Mouse (Mus musculus) yolk sac, embryonic 10.5 days (tissue): ENCODE results near the gene Baz2b.

Experiments
- DNase-seq: peaks from one replicate; pipeline ENCODE4 v3.0.0-alpha.2; 2017; ENCODE audit warnings: low spot score

The Baz2b gene

GRCm38 (mm10) chr2:60132269-60133042, 77.2 kb downstream of the Baz2b start:
- DNase-seq, result no peak

GRCm38 (mm10) chr2:60128631-60129030, 81.0 kb downstream of the Baz2b start:
- DNase-seq, result no peak

GRCm38 (mm10) chr2:60126831-60127230, 82.8 kb downstream of the Baz2b start:
- no peak for DNase-seq

- no peak for DNase-seq
Observed at GRCm38 (mm10) chr2:60126292-60126691, 83.3 kb downstream of the Baz2b start.

- peak; percentile 80 for DNase-seq
Observed at GRCm38 (mm10) chr2:60125049-60126004, 84.3 kb downstream of the Baz2b start.

- peak; percentile 71 for DNase-seq
Observed at GRCm38 (mm10) chr2:60124648-60125048, 85.0 kb downstream of the Baz2b start.

GRCm38 (mm10) chr2:60123911-60124647, 85.6 kb downstream of the Baz2b start:
- DNase-seq, result no peak

- no peak for DNase-seq
Observed at GRCm38 (mm10) chr2:60123061-60123874, 86.4 kb downstream of the Baz2b start.

- DNase-seq, result no peak
Observed at GRCm38 (mm10) chr2:60122188-60122587, 87.5 kb downstream of the Baz2b start.

- DNase-seq, result no peak
Observed at GRCm38 (mm10) chr2:60120681-60121080, 89.0 kb downstream of the Baz2b start.

GRCm38 (mm10) chr2:60118684-60119558, 90.7 kb downstream of the Baz2b start:
- no peak for DNase-seq

GRCm38 (mm10) chr2:60117867-60118266, 91.8 kb downstream of the Baz2b start:
- DNase-seq, result no peak

- DNase-seq, result no peak
Observed at GRCm38 (mm10) chr2:60115891-60116554, 93.6 kb downstream of the Baz2b start.

- no peak for DNase-seq
Observed at GRCm38 (mm10) chr2:60114901-60115300, 94.7 kb downstream of the Baz2b start.

GRCm38 (mm10) chr2:60113661-60114560, 95.7 kb downstream of the Baz2b start:
- DNase-seq, result no peak

- DNase-seq, result no peak
Observed at GRCm38 (mm10) chr2:60112116-60112515, 97.5 kb downstream of the Baz2b start.

- DNase-seq, result no peak
Observed at GRCm38 (mm10) chr2:60109001-60109400, 100.6 kb downstream of the Baz2b start.

- DNase-seq, result no peak
Observed at GRCm38 (mm10) chr2:60096625-60097024, 113.0 kb downstream of the Baz2b start.

- no peak for DNase-seq
Observed at GRCm38 (mm10) chr2:60090280-60090679, 119.4 kb downstream of the Baz2b start.
